Mouse (Mus musculus) stomach, embryonic 15.5 days (tissue): ENCODE measurements at regions not wholly inside any gene's neighbourhood (a gene's known extent, or its start where the extent isn't known, plus 50 kb on each side); places are given as distances from the start of the nearest gene placed in this dataset.

Experiments
- ATAC-seq: fragments of 200-750 bp; cut with Nextera tagmentation; 2 replicates; pipeline ENCODE4 v1.8.0; 2017; ENCODE audit warnings: low read depth, moderate number of reproducible peaks, moderate TSS enrichment; ENCODE audit not compliant: insufficient read depth, low FRiP score
- H3K27ac ChIP-seq: fragments of 300-500 bp; sonication (generic); 2 replicates; pipeline ENCODE4 v1.5.1; 2015; ENCODE audit warnings: mild to moderate bottlenecking, inconsistent platforms
- H3K27me3 ChIP-seq: fragments of 300-500 bp; sonication (generic); replicated peaks from 2 replicates; pipeline ENCODE4 v1.6.1; 2015; ENCODE audit warnings: inconsistent platforms
- H3K36me3 ChIP-seq: fragments of 300-500 bp; sonication (generic); 2 replicates; pipeline ENCODE4 v1.6.1; 2015; ENCODE audit warnings: inconsistent platforms
- H3K4me1 ChIP-seq: fragments of 300-500 bp; sonication (generic); 2 replicates; pipeline ENCODE4 v1.6.1; 2015; ENCODE audit warnings: inconsistent platforms
- H3K4me2 ChIP-seq: fragments of 300-500 bp; sonication (generic); 2 replicates; pipeline ENCODE4 v1.6.1; 2015; ENCODE audit warnings: mild to moderate bottlenecking, inconsistent platforms
- H3K4me3 ChIP-seq: fragments of 300-500 bp; sonication (generic); replicated peaks from 2 replicates; pipeline ENCODE4 v1.5.1; 2015; ENCODE audit warnings: inconsistent platforms
- H3K9ac ChIP-seq: fragments of 300-500 bp; sonication (generic); 2 replicates; pipeline ENCODE4 v1.6.1; 2015; ENCODE audit warnings: inconsistent platforms
- H3K9me3 ChIP-seq: fragments of 300-500 bp; sonication (generic); 2 replicates; pipeline ENCODE4 v1.6.1; 2016; ENCODE audit warnings: inconsistent platforms
- WGBS: fragments of 180-500 bp; shearing (Covaris S2); methylation state at CpG from one replicate; pipeline ENCODE4 v1.1.7; 2015; 5-methylcytosine and 5-hydroxymethylcytosine counted together

DNA sequence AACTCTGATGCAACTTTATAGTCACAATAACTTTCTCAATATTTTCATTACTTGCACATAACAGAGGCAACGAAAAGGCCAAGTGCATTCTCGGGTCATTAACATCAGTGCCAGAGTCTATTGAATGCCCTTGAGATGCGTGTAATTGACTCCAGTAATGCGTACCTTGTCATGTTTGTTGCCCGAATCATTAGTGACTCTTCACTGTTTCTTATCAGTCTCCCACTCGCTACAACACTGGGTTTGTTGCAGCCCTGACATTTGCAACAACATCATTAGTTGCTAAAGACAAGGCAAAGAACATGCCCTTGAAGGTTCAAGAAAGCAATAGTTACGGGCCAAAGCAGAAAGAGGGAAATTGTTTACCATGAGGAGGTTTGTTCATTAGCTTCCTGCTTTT lies 299.8 kb downstream of the Ostf1 start:
- H3K9me3 ChIP-seq = no peaks in the 10 kb centered on the region
- H3K4me1 ChIP-seq = no peaks in the 10 kb centered on the region
- WGBS = 68% methylated on average over 7 of the region's 7 CpGs

DNA sequence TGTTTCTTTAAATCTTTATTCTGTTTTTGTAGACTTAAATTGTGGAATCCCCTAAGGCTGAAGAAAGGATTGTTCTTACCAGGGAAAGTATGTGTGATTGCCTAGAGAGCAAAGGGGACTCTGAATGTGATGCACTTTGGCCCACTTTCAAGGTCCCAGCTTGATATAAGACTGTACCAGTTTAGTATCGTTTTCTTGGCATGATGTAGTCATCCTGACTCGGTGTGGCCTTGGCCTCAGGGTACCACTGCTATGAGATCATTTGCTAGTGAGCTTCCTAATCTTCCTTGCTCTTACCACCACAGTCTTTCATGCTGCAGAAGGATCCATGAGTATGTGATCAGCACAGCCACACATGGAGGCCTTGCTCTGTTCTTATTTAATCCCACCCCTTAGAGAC lies 302.2 kb downstream of the Ostf1 start:
- Histone ChIP-seq H3K4me2 (no peak overlapping the region), H3K9me3 (no peaks in the 10 kb centered on the region), H3K4me3 (no peak overlapping the region), H3K9ac (no peak overlapping the region), H3K27me3 (no peaks in the 10 kb centered on the region), H3K27ac (no peak overlapping the region), H3K4me1 (no peaks in the 10 kb centered on the region), H3K36me3 (no peaks in the 10 kb centered on the region)
- 75% methylated on average over 2 of the region's 2 CpGs for WGBS
- no peak for ATAC-seq

More for the DNA sequence above, 299.8 kb downstream of the Ostf1 start:
- no peak overlapping the region for H3K4me3 ChIP-seq
- no peak for ATAC-seq
- no peak overlapping the region for H3K27ac ChIP-seq
- no peaks in the 10 kb centered on the region for H3K36me3 ChIP-seq
- H3K4me2 ChIP-seq = no peak overlapping the region
- H3K9ac ChIP-seq = no peak overlapping the region
- H3K27me3 ChIP-seq = no peaks in the 10 kb centered on the region

DNA sequence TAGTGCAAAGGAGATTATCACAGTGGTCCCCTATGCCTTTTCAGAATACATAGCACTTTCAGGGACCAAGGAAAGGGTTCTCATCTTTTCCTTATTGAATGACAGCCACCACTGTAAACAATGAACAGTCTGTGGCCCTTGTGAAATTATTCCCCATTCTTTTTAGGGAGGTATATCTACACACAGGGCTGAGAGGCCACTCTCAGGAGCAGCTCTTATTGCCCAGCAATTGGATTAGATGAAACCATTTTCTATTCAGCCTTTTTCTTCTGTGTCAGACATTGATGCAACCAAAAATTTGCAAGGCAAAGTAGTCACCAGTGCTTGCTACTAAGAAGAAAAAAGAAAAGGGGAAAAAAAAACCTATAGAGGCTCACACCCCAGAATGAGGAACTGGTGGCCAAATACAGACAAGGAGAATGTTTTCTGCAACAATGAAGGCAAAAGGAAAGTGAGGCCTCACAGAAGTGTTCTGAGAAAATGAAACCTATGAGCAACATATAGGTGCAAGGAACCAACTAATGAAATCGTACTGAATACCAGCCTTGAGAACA lies 313.2 kb downstream of the Ostf1 start:
- H3K36me3 ChIP-seq = no peaks in the 10 kb centered on the region
- H3K27me3 ChIP-seq = no peaks in the 10 kb centered on the region
- ATAC-seq = no peak
- no peak overlapping the region for H3K9ac ChIP-seq
- H3K4me2 ChIP-seq = no peak overlapping the region
- 69% methylated on average over 1 of the region's 1 CpGs for WGBS
- no peaks in the 10 kb centered on the region for H3K9me3 ChIP-seq
- H3K4me3 ChIP-seq = no peak overlapping the region
- H3K27ac ChIP-seq = no peak overlapping the region
- H3K4me1 ChIP-seq = no peaks in the 10 kb centered on the region

DNA sequence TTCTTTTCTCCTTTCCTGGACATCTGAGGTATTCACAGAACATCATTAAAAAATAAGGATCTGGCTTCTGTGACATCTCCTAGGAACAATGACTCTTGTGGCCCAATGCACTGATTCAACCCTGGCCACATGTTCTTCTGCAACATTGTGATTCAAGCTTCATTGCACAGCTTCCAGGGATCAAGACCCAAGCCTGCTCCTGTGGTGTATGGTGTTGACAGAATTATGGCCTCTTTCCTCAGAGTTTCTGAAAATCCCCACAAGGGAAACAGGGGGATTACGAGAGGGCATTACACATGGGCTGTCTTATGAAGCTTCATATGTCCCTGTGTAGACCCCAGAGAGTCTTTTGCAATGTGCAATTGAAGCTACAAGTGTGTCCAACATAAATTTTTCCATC lies 358.2 kb downstream of the Ostf1 start:
- 73% methylated on average over 1 of the region's 1 CpGs for WGBS
- Histone ChIP-seq H3K27ac (no peak overlapping the region), H3K4me1 (no peaks in the 10 kb centered on the region), H3K27me3 (no peaks in the 10 kb centered on the region), H3K9ac (no peak overlapping the region), H3K9me3 (no peaks in the 10 kb centered on the region), H3K36me3 (no peaks in the 10 kb centered on the region), H3K4me2 (no peak overlapping the region), H3K4me3 (no peak overlapping the region)
- no peak for ATAC-seq

DNA sequence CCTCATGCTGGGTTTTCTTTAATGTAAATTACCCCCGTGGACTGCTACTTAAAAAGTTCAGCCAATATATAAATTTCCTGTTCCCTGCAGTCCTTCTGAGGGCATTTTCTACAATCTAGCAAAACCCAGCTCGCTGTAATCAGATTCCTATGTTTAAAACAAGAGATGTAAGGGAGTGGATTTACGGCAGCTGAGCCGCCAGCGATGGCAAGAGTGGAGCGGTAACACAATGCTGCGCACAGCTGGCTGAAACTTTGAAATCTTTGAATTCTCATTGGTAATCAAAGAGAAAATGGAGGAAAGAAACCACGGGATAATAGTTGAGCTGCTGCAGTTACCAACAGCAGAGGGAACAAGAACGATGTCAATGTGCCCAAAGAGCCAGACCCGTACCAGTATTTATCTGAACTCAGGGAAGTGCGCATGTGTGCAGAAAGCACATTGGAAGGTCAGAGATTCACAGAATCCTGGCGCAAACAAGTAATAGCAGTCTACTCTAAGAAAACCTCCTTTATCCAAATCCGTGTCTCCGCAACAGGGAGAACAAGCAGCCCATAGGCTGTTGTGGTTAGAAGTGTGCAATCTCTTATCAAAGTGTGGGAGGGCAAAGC lies 376.4 kb downstream of the Ostf1 start:
- 51% methylated on average over 14 of the region's 14 CpGs for WGBS
- H3K4me3 ChIP-seq = no peak overlapping the region

DNA sequence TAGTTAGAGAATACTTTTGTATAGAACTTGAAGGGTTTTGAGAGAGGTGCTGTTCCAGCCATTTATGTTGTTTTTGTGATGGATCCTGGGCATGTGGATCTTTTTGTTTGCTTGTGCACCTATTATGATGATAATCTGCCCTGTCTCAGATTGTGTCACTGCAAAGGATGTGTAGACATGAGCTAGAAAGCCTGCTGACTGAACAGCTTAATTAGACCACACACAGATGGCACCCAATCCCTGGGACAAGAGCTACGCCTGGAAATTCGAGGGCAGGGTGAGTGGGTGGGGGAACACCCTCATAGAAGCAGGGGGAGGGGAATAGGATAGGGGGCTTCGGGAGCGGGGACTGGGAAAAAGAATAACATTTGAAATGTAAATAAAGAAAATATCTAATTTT lies 378.3 kb downstream of the Ostf1 start:
- Histone ChIP-seq H3K4me2 (no peak overlapping the region), H3K4me1 (no peaks in the 10 kb centered on the region), H3K4me3 (no peak overlapping the region), H3K9me3 (no peaks in the 10 kb centered on the region), H3K27me3 (no peaks in the 10 kb centered on the region), H3K36me3 (no peaks in the 10 kb centered on the region), H3K27ac (no peak overlapping the region), H3K9ac (no peak overlapping the region)
- 82% methylated on average over 4 of the region's 4 CpGs for WGBS
- ATAC-seq = no peak

More for the DNA sequence above, 376.4 kb downstream of the Ostf1 start:
- H3K36me3 ChIP-seq = no peaks in the 10 kb centered on the region
- no peak for ATAC-seq
- H3K4me1 ChIP-seq = no peaks in the 10 kb centered on the region
- no peaks in the 10 kb centered on the region for H3K27me3 ChIP-seq
- no peaks in the 10 kb centered on the region for H3K9me3 ChIP-seq
- H3K27ac ChIP-seq = no peak overlapping the region
- peak overlapping the region; percentile 9 for H3K4me2 ChIP-seq
- no peak overlapping the region for H3K9ac ChIP-seq
